Mouse (Mus musculus) lung, postnatal 0 days (tissue): Measurements from ENCODE around the gene Epb41.

Source experiments
- CTCF ChIP-seq: IDR thresholded peaks from 2 replicates; pipeline ENCODE4 v1.5.1; 2016; ENCODE audit warnings: antibody characterized with exemption, mild to moderate bottlenecking
- EP300 ChIP-seq: IDR thresholded peaks from 2 replicates; pipeline ENCODE4 v1.6.1; 2016; ENCODE audit warnings: antibody characterized with exemption, mild to moderate bottlenecking, control low read depth

DNA sequence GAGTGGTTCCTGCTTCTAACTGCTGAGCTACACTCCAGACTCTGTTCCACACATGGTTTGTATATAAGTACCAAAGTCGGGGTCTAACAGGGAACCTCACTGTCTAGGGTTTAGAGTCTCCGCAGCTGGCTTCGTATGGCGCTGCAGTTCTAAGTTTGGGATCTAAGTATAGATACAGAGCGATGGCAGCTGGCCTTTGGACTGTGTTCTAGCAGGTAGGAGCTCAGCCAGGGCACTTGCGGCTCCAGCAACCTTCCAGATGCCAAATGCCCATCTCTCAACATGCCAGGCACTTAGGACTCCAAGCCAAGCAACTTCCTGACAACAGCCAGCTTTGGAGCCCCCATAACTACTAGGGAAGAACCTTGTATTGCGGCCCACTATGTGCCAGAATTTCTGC, 33.1 kb upstream of the Epb41 start:
- no peak for TF ChIP-seq CTCF
- no peak for TF ChIP-seq EP300
